Mouse (Mus musculus) MEL (cell line): Measurements from ENCODE around the gene Nsg2. TPM values are rescaled to one million over a fixed set of nuclear protein-coding genes. Genes with fewer than 3 reads are reported as not detected.

Experiments
- DNase-seq: peaks from one replicate; pipeline ENCODE4 v3.0.0; 2011; ENCODE audit warnings: low read depth, low spot score
- H3K27ac ChIP-seq: 2 replicates; pipeline ENCODE4 v1.5.1; 2012; ENCODE audit warnings: low read depth, mild to moderate bottlenecking, control low read depth, low read length, moderate library complexity; ENCODE audit not compliant: control insufficient read depth
- H3K27me3 ChIP-seq, 2 experiments: fragments of 150-350 bp in 1 of 2; sonication (generic) in 1 of 2; 2 replicates each; pipeline ENCODE4 v1.6.1; 2012; ENCODE audit warnings: low read length in 2 of 2, mild to moderate bottlenecking in 2 of 2, improper control_type of control experiment in 1 of 2, moderate library complexity in 1 of 2; ENCODE audit not compliant: insufficient read depth in 2 of 2, control insufficient read depth in 1 of 2
- H3K36me3 ChIP-seq, 2 experiments: 2 replicates each; pipeline ENCODE4 v1.6.1; 2012 to 2014; ENCODE audit warnings: low read length in 2 of 2, improper control_type of control experiment in 1 of 2, inconsistent platforms in 1 of 2, mild to moderate bottlenecking in 1 of 2; ENCODE audit not compliant: insufficient read depth in 2 of 2, control insufficient read depth in 1 of 2
- H3K4me1 ChIP-seq, 2 experiments: fragments of 150-350 bp in 1 of 2; sonication (generic) in 1 of 2; 2 replicates each; pipeline ENCODE4 v1.6.1; 2012; ENCODE audit warnings: low read length in 2 of 2, improper control_type of control experiment in 1 of 2, mild to moderate bottlenecking in 1 of 2; ENCODE audit not compliant: insufficient read depth in 2 of 2, control insufficient read depth in 1 of 2
- H3K4me3 ChIP-seq, 2 experiments: fragments of 150-350 bp in 1 of 2; sonication (generic) in 1 of 2; 2 replicates each; pipeline ENCODE4 v1.5.1; 2012; ENCODE audit warnings: low read depth in 2 of 2, low read length in 2 of 2, mild to moderate bottlenecking in 2 of 2, moderate library complexity in 2 of 2, control low read depth in 1 of 2, improper control_type of control experiment in 1 of 2; ENCODE audit not compliant: control insufficient read depth in 1 of 2, insufficient read depth in 1 of 2
- H3K79me2 ChIP-seq: 2 replicates; pipeline ENCODE4 v1.6.1; 2012; ENCODE audit warnings: mild to moderate bottlenecking, low read length, moderate library complexity; ENCODE audit not compliant: control insufficient read depth, poor library complexity, insufficient read depth
- H3K9ac ChIP-seq: 2 replicates; pipeline ENCODE4 v1.6.1; 2012; ENCODE audit warnings: low read depth, mild to moderate bottlenecking, control low read depth, low read length, moderate library complexity; ENCODE audit not compliant: control insufficient read depth, poor library complexity, severe bottlenecking
- H3K9me3 ChIP-seq: fragments of 150-350 bp; sonication (generic); replicated peaks from 2 replicates; pipeline ENCODE4 v1.6.1; 2012; ENCODE audit warnings: mild to moderate bottlenecking, low read length, improper control_type of control experiment, moderate library complexity; ENCODE audit not compliant: insufficient read depth
- CHD2 ChIP-seq: IDR thresholded peaks from 2 replicates; pipeline ENCODE4 v1.6.1; 2011; ENCODE audit warnings: low read length, improper control_type of control experiment
- CTCF ChIP-seq, 3 experiments: IDR thresholded peaks in 2 of 3; conservative IDR thresholded peaks in 1 of 3; 2 replicates each; pipeline ENCODE4 v1.5.1; 2011 to 2012; ENCODE audit warnings: low read length in 3 of 3, low read depth in 2 of 3, mild to moderate bottlenecking in 2 of 3, improper control_type of control experiment in 1 of 3, inconsistent platforms in 1 of 3, mixed read lengths in 1 of 3, moderate library complexity in 1 of 3; ENCODE audit not compliant: control insufficient read depth in 1 of 3, insufficient read depth in 1 of 3, poor library complexity in 1 of 3, severe bottlenecking in 1 of 3
- E2F4 ChIP-seq: IDR thresholded peaks from 2 replicates; pipeline ENCODE4 v1.6.1; 2011; ENCODE audit warnings: low read depth, low read length, improper control_type of control experiment, borderline replicate concordance
- ELF1 ChIP-seq: IDR thresholded peaks from 2 replicates; pipeline ENCODE4 v1.6.1; 2014; ENCODE audit warnings: low read depth, mild to moderate bottlenecking, inconsistent platforms, low read length, improper control_type of control experiment, moderate library complexity
- EP300 ChIP-seq, 2 experiments: IDR thresholded peaks; 2 replicates each; pipeline ENCODE4 v1.6.1; 2011; ENCODE audit warnings: improper control_type of control experiment in 2 of 2, low read length in 2 of 2, low read depth in 1 of 2, mild to moderate bottlenecking in 1 of 2
- ETS1 ChIP-seq: IDR thresholded peaks from 2 replicates; pipeline ENCODE4 v1.6.1; 2012; ENCODE audit warnings: low read depth, mild to moderate bottlenecking, inconsistent platforms, low read length, improper control_type of control experiment, moderate library complexity
- GATA1 ChIP-seq: IDR thresholded peaks from 2 replicates; pipeline ENCODE4 v1.6.1; 2011; ENCODE audit warnings: low read depth, low read length, improper control_type of control experiment
- HCFC1 ChIP-seq: IDR thresholded peaks from 2 replicates; pipeline ENCODE4 v1.6.1; 2012; ENCODE audit warnings: low read depth, mild to moderate bottlenecking, inconsistent platforms, low read length, improper control_type of control experiment, moderate library complexity
- JUND ChIP-seq: IDR thresholded peaks from 2 replicates; pipeline ENCODE4 v1.6.1; 2011; ENCODE audit warnings: low read depth, mild to moderate bottlenecking, improper control_type of control experiment, low read length
- KAT2A ChIP-seq: conservative IDR thresholded peaks from 2 replicates; pipeline ENCODE4 v1.6.1; 2012; ENCODE audit warnings: low read depth, low read length, improper control_type of control experiment, inconsistent platforms
- MAFK ChIP-seq: IDR thresholded peaks from 2 replicates; pipeline ENCODE4 v1.6.1; 2011; ENCODE audit warnings: low read depth, mild to moderate bottlenecking, low read length, improper control_type of control experiment, borderline replicate concordance
- MAX ChIP-seq: IDR thresholded peaks from 2 replicates; pipeline ENCODE4 v1.6.1; 2011; ENCODE audit warnings: low read length, improper control_type of control experiment
- MEF2A ChIP-seq: IDR thresholded peaks from 2 replicates; pipeline ENCODE4 v1.6.1; 2014; ENCODE audit warnings: low read depth, mild to moderate bottlenecking, inconsistent platforms, low read length, improper control_type of control experiment; ENCODE audit not compliant: poor library complexity, insufficient replicate concordance, severe bottlenecking; ENCODE audit errors: extremely low read depth
- MXI1 ChIP-seq: IDR thresholded peaks from 2 replicates; pipeline ENCODE4 v1.6.1; 2011; ENCODE audit warnings: mild to moderate bottlenecking, low read depth, low read length, improper control_type of control experiment
- MYB ChIP-seq: IDR thresholded peaks from 2 replicates; pipeline ENCODE4 v1.6.1; 2011; ENCODE audit warnings: mild to moderate bottlenecking, low read depth, low read length, improper control_type of control experiment
- MYC ChIP-seq: IDR thresholded peaks from 2 replicates; pipeline ENCODE4 v1.6.1; 2011; ENCODE audit warnings: low read depth, mild to moderate bottlenecking, low read length, improper control_type of control experiment, moderate library complexity
- NELFE ChIP-seq: IDR thresholded peaks from 2 replicates; pipeline ENCODE4 v1.6.1; 2011; ENCODE audit warnings: low read depth, low read length, improper control_type of control experiment
- POLR2A ChIP-seq, 2 experiments: IDR thresholded peaks; 2 replicates each; pipeline ENCODE4 v1.6.1; 2011 to 2012; ENCODE audit warnings: low read length in 2 of 2, mild to moderate bottlenecking in 2 of 2, control low read depth in 1 of 2, improper control_type of control experiment in 1 of 2, low read depth in 1 of 2, moderate library complexity in 1 of 2; ENCODE audit not compliant: control insufficient read depth in 1 of 2, insufficient read depth in 1 of 2, poor library complexity in 1 of 2
- POLR2AphosphoS2 ChIP-seq: IDR thresholded peaks from 2 replicates; pipeline ENCODE4 v1.6.1; 2011; ENCODE audit warnings: low read length, improper control_type of control experiment
- POLR2AphosphoS5 ChIP-seq: IDR thresholded peaks from 2 replicates; pipeline ENCODE4 v1.6.1; 2012; ENCODE audit warnings: low read depth, borderline replicate concordance, mild to moderate bottlenecking, inconsistent platforms, low read length, moderate library complexity, mixed read lengths
- RAD21 ChIP-seq: IDR thresholded peaks from 2 replicates; pipeline ENCODE4 v1.6.1; 2011; ENCODE audit warnings: mild to moderate bottlenecking, low read depth, low read length, improper control_type of control experiment
- RCOR1 ChIP-seq: IDR thresholded peaks from 2 replicates; pipeline ENCODE4 v1.6.1; 2012; ENCODE audit warnings: low read depth, mild to moderate bottlenecking, inconsistent platforms, low read length, improper control_type of control experiment
- SIN3A ChIP-seq: IDR thresholded peaks from 2 replicates; pipeline ENCODE4 v1.6.1; 2012; ENCODE audit warnings: low read length, improper control_type of control experiment, inconsistent platforms
- TAL1 ChIP-seq: IDR thresholded peaks from 2 replicates; pipeline ENCODE4 v1.6.1; 2012; ENCODE audit warnings: mild to moderate bottlenecking, inconsistent platforms, low read length, moderate library complexity, mixed read lengths
- ZNF384 ChIP-seq: IDR thresholded peaks from 2 replicates; pipeline ENCODE4 v1.6.1; 2012; ENCODE audit warnings: low read depth, mild to moderate bottlenecking, inconsistent platforms, low read length, improper control_type of control experiment
- polyA plus RNA-seq, 2 experiments: library from polyadenylated mRNA; stranded (reverse) in 1 of 2; unstranded in 1 of 2; fragments of >175 nt in 1 of 2; fragments of >200 nt in 1 of 2; gene quantifications; 2 replicates each; pipeline versions ENCODE4 v1.2.1 to v1.2.4; 2012; ENCODE audit warnings: low replicate concordance in 2 of 2, low read depth in 1 of 2; ENCODE audit not compliant: insufficient read length in 2 of 2, insufficient read depth in 1 of 2, missing spikeins in 1 of 2
- total RNA-seq: library from RNA; depleted of rRNA; stranded (reverse); fragments of 300-350 nt; gene quantifications from 2 replicates; pipeline ENCODE4 v1.2.3, GENCODE M21; 2012

The Nsg2 gene
- total and polyA plus RNA-seq, 3 experiments = not detected

- H3K4me3 ChIP-seq = peak overlapping the region; percentile 75 to 92
- peak overlapping the region; percentile 85 for H3K27ac ChIP-seq
- H3K27me3 ChIP-seq = no peaks in the 10 kb centered on the region
- H3K79me2 ChIP-seq = no peaks in the 10 kb centered on the region; the same call in 1 of the 2 replicates
- peak overlapping the region; percentile 81 for H3K9ac ChIP-seq
- peaks cover 0 to 14% of the 10 kb centered on the region in 2 experiments; a peak in 2 of 4 replicates for H3K36me3 ChIP-seq
- peak; percentile 74 for TF ChIP-seq MXI1
- TF ChIP-seq ZNF384 = no peak
- TF ChIP-seq ETS1 = 0 out of 2 replicates have a peak, but pooled peaks have one; percentile 13
- TF ChIP-seq MYB = no peak
- 0 out of 2 replicates have a peak, but pooled peaks have one; percentile 2 for TF ChIP-seq E2F4
- no peak for TF ChIP-seq MAFK
- TF ChIP-seq RAD21 = no peak
- TF ChIP-seq ELF1 = no peak
- TF ChIP-seq CHD2 = no peak
- no peak; a peak in 1 of 4 replicates for TF ChIP-seq POLR2A (IDR thresholded peaks at IDR 0.05; ENCODE audit: control insufficient read depth in 1 of 2, insufficient read depth in 1 of 2, low read depth in 1 of 2, low read length in 2 of 2, poor library complexity in 1 of 2)
- no peak for TF ChIP-seq POLR2AphosphoS2
- no peak for TF ChIP-seq JUND
- peak; percentile 85 for TF ChIP-seq MAX
- TF ChIP-seq HCFC1 = no peak
- TF ChIP-seq EP300 (IDR thresholded peaks at IDR 0.05; ENCODE audit: low read depth in 1 of 2, low read length in 2 of 2) = no peak
- no peak for TF ChIP-seq TAL1
- no peak for TF ChIP-seq MEF2A
- TF ChIP-seq MYC = peak; percentile 88
- TF ChIP-seq NELFE = no peak
- TF ChIP-seq POLR2AphosphoS5 = no peak
- TF ChIP-seq RCOR1 = no peak
- no peak for TF ChIP-seq CTCF (IDR thresholded peaks at IDR 0.05 in 2 of 3, conservative IDR thresholded peaks at IDR 0.05 in 1 of 3; ENCODE audit: control insufficient read depth in 1 of 3, insufficient read depth in 1 of 3, low read depth in 2 of 3, low read length in 3 of 3, poor library complexity in 1 of 3, severe bottlenecking in 1 of 3)
- no peak for TF ChIP-seq GATA1
- TF ChIP-seq KAT2A = no peak
- peak; percentile 43 for TF ChIP-seq SIN3A
- peak; percentile 73 for DNase-seq
- no peaks in the 10 kb centered on the region for H3K9me3 ChIP-seq
- H3K4me1 ChIP-seq = peaks cover 5 to 10% of the 10 kb centered on the region in 2 experiments; a peak in 2 of 4 replicates
These were observed 18.4 kb upstream of the Nsg2 start for GRCm38 (mm10) chr11:31981830-31982229.
